Mouse (Mus musculus): ENCODE measurements around the gene Fgf12.
A peak's percentile ranks its signal among the peaks of the same experiment; 100 is the strongest.

Fgf12 gene

GRCm38 (mm10) chr16:28447114-28447455 lies 305.8 kb downstream of the Fgf12 start:
- peak; percentile 24 for DNase-seq

DNA sequence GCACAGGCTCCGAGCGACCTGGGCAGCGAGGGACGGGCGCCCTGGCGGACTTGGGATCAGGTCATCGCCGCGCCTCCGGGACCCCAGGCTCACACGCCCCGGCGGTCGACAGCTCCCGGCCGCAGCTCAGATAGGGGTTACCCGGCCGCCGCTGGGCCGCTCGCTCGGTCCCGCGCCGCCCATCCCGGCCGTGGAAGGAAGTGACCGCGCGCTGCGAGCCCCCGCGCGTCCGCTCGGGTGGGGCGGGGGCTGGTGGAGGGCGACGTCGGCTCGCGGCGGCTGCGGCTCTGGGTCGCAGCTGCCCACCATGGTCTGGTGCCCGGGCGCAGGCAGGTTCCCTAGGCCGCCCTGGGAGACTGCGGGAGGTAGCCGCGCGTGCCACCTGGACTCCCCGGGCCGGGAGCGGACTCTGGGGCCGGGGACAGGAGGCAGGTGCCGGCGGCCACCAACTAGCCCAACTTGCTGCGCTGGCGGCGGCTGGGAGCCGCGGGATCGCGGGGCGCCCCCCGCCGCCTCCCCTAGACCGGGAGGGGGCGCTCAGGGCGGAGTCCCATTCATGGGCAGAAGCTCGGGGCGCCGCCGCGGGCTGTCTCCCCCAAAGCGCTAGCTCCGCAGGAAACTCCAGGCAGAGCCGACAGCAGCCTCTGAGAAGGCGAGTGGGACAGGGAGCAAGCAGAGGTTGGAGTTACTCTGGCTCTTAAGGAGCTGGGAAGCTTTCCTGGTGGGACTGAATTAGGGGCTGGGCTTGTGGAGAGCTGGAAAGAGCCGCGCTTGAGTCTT lies 306.3 kb downstream of the Fgf12 start:
- DNase-seq: peak; percentile 59

- no peak for DNase-seq
These were observed 307.0 kb downstream of the Fgf12 start for GRCm38 (mm10) chr16:28445800-28446333.

GRCm38 (mm10) chr16:28444993-28445799 lies 307.7 kb downstream of the Fgf12 start:
- peak; percentile 48 for DNase-seq

- DNase-seq: no peak
These were observed 331.3 kb downstream of the Fgf12 start for GRCm38 (mm10) chr16:28421617-28422016.

DNA sequence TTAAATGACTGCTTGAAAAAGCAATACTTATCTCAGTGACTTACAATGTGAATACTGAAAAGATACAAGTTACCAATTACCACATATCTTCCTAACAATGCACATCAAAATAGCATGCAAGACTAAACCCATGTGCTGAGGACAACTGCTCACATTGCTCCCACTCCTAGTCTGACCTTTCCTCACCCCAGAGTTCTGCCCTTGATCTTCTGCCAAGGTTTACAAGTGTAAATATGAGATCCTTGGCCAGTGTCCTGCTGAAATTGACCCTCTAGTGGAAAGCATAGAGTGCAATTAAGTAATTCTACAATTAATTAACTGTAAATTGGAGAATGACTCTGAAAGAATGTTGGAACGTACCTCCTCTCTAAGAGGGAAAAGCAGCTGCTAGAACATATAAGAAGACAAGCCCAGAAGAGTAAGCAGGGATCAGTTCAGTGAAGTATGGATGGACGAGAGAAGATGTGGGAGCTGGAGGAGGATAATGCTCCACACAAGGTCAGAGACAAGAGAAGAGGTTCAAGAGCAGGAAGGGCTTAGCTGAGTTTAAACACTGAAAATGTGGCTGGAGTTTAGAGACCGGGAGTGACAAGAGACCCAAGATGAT lies 333.1 kb downstream of the Fgf12 start:
- no peak for DNase-seq

- peak; percentile 40 for DNase-seq
These were observed 341.6 kb downstream of the Fgf12 start for GRCm38 (mm10) chr16:28411210-28411817.

- no peak for DNase-seq
These were observed 344.6 kb downstream of the Fgf12 start for GRCm38 (mm10) chr16:28408294-28408693.

GRCm38 (mm10) chr16:28407892-28408291 lies 345.0 kb downstream of the Fgf12 start:
- DNase-seq: no peak

GRCm38 (mm10) chr16:28404156-28404555 lies 348.7 kb downstream of the Fgf12 start:
- no peak for DNase-seq

GRCm38 (mm10) chr16:28402701-28403100 lies 350.2 kb downstream of the Fgf12 start:
- DNase-seq: peak; percentile 75

- no peak for DNase-seq
These were observed 361.6 kb downstream of the Fgf12 start for GRCm38 (mm10) chr16:28391283-28391682.

DNA sequence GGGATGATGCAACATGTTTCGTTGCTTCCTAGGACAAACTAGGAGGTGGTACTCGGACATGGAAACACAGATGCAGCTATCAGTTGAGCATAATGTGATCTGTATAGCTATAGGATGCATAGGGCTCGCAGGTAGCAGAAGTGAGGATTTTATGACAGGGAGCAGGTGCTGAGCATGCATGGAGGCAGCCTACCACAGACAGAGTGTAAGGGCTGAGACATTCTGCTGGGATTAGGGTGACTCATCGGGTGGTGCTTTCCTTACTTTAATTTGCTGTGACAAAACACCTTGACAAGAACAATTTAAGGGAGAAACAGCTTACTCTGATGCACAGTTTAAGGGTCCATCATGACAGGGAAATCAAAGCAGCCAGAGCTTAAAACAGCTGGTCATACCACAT lies 363.8 kb downstream of the Fgf12 start:
- DNase-seq: no peak

- DNase-seq: no peak
These were observed 378.1 kb downstream of the Fgf12 start for GRCm38 (mm10) chr16:28374790-28375189.

DNA sequence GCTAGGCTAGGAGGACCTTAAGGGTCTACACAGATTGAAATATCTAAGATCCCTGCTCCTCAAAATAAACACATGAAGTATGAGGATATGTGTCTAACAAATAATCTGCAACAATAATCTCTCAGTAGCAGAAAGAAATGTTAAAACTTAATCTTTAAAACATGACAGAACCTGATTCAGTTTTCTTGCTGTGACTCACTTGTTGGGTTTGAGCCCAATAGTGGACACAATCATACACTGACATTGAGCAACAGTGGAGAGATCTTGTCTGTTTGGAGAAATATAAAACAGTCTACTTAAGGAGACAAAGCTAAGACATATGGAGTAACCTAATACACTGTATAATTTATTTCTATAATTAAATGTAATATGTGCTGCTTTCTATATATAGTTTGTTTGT lies 379.6 kb downstream of the Fgf12 start:
- no peak for DNase-seq

GRCm38 (mm10) chr16:28350624-28351023 lies 402.2 kb downstream of the Fgf12 start:
- DNase-seq: no peak

- DNase-seq: no peak
These were observed 407.5 kb downstream of the Fgf12 start for GRCm38 (mm10) chr16:28345323-28345722.

- DNase-seq: peak; percentile 18
These were observed 414.9 kb downstream of the Fgf12 start for GRCm38 (mm10) chr16:28337930-28338329.

DNA sequence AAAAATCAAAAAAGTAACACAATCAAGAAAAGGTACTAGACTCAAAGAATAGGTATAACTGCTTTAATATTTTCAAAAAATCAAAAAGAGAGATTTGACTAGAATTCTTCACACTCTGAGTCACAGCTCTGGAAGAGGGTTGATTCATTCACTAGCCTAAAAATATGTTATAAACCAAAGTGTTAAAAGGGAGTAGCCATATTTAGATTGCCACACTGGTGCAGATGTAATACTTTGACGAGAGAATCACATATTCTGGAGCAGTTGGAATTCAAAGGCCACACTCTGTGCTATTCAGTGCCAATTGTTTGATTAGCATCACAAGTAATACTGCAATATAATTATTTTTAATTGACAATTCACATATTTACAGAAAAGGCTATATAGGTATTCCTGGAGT lies 416.2 kb downstream of the Fgf12 start:
- DNase-seq: no peak

- DNase-seq: no peak
These were observed 417.8 kb downstream of the Fgf12 start for GRCm38 (mm10) chr16:28335025-28335424.

- no peak for DNase-seq
These were observed 429.3 kb downstream of the Fgf12 start for GRCm38 (mm10) chr16:28323576-28323975.

DNA sequence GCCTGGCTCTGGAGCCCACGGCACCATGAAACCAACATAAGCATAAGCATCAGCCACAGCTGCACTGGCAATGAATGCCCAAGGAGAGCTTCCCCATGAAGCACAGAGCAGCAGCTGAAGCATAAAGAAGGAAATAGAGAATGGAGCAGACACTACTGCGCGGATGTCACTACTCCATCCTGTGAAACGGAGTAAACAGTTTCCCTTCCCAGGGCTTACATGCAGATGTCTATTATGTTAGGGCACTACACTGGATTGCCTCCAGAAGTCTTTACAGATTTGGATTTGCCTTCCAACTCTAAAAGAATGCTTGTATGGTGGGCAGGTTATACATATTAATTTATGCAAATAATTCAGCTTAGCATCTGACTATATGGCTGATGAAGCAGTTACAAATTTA lies 441.2 kb downstream of the Fgf12 start:
- DNase-seq: no peak

DNA sequence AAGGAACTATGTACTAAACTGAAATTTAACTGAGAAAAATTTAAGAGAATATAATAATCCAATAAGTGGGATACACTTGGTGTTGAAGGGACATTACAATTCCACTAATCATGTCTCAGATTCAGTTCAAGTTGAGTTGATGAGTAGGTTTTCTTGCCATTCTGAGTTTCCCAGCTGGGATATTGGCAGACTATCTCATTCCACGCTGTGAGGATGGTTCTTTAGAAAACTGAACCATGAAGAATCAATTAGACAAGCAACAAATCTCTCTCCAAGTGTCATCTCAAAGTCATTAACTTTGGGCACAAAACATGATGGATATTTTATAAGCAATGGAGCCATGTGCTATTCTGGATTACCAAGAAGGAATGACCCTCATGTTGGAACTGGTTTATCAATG lies 449.0 kb downstream of the Fgf12 start:
- DNase-seq: no peak

Measured in cerebellum, adult 8-10 months (tissue).